Mouse (Mus musculus) duodenum, adult 2 months (tissue): Measurements from ENCODE around the gene Olfr723. TPM values are rescaled to one million over a fixed set of nuclear protein-coding genes. Genes with fewer than 3 reads are reported as not detected.

Source experiments
- polyA plus RNA-seq: library from polyadenylated mRNA; depleted of rRNA; stranded (reverse); fragments of >200 nt; gene quantifications from 2 replicates; pipeline ENCODE4 v1.2.3, GENCODE M21; 2012; ENCODE audit warnings: low replicate concordance; rRNA removed

Olfr723 gene
- not detected in 2 replicates for polyA plus RNA-seq

GRCm38 (mm10) chr14:49931687-49932086 lies at the start of gene Olfr723:
Olfr723 (minus strand) TSS chr14:49931787.

DNA sequence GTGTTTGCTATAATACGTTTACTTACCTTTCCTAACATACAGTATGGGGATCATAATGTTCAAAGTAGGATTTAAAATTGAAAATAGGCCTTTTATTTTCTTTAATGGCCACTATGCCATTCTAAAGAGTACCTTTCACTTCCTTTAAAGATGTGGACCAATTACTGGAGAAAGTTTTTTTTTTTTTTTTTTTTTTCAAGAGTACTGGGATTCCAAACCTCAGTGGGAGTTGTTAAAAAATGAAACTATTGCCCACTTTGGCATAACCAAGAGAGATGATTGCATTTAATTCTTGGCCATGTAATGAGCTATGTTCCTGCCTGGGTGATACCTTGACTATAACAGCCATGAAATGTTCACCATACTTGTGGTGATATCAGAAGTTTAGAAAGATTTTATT lies 31.6 kb upstream of the Olfr723 start, which contains the start of gene Olfr724:
Olfr724 (minus strand) TSS at position 101 of the 400 bp plus-strand sequence.

GRCm38 (mm10) chr14:49901899-49902298 lies 29.7 kb downstream of the Olfr723 start, which contains the start of gene Olfr722:
Olfr722 (minus strand) TSS chr14:49901999.

Other genes with a start within 250 kb of the Olfr723 start
- gene Armh4, start 148.4 kb downstream of the Olfr723 start, polyA plus RNA-seq = 0.20 and 1.1 TPM in 2 replicates
- not detected in 2 replicates for gene Olfr722, start 29.8 kb downstream of the Olfr723 start, polyA plus RNA-seq
- not detected in 2 replicates for gene Olfr724, start 31.5 kb upstream of the Olfr723 start, polyA plus RNA-seq
- gene Olfr725, start 108.6 kb upstream of the Olfr723 start, polyA plus RNA-seq = not detected in 2 replicates
- not detected in 2 replicates for gene Olfr726, start 159.2 kb upstream of the Olfr723 start, polyA plus RNA-seq
- not detected in 2 replicates for gene Olfr727, start 191.4 kb upstream of the Olfr723 start, polyA plus RNA-seq
- not detected in 2 replicates for gene Olfr728, start 210.9 kb upstream of the Olfr723 start, polyA plus RNA-seq
- gene Olfr729, start 221.1 kb upstream of the Olfr723 start, polyA plus RNA-seq = not detected in 2 replicates